Mouse (Mus musculus) CH12.LX (cell line): Measurements from ENCODE around the gene Cped1. TPM values are rescaled to one million over a fixed set of nuclear protein-coding genes. Genes with fewer than 3 reads are reported as not detected.

Experiments used
- DNase-seq: peaks from one replicate; pipeline ENCODE4 v3.0.0-alpha.2; 2013; ENCODE audit errors: extremely low read depth
- H3K27ac ChIP-seq: 2 replicates; pipeline ENCODE4 v1.5.1; 2012; ENCODE audit warnings: low read depth, mild to moderate bottlenecking, control low read depth, moderate library complexity; ENCODE audit not compliant: insufficient read depth
- H3K27me3 ChIP-seq: replicated peaks from 2 replicates; pipeline ENCODE3; 2012; ENCODE audit warnings: inconsistent platforms
- H3K36me3 ChIP-seq, 2 experiments: replicated peaks in 1 of 2; 2 replicates each; pipeline versions ENCODE3 to v1.6.1; 2012; ENCODE audit warnings: inconsistent platforms in 1 of 2, low read length in 1 of 2, mild to moderate bottlenecking in 1 of 2, mixed read lengths in 1 of 2, moderate library complexity in 1 of 2; ENCODE audit not compliant: control insufficient read depth in 1 of 2, insufficient read depth in 1 of 2
- H3K4me1 ChIP-seq, 2 experiments: 2 replicates each; pipeline ENCODE4 v1.6.1; 2012; ENCODE audit warnings: inconsistent platforms in 1 of 2, moderate library complexity in 1 of 2; ENCODE audit not compliant: insufficient read depth in 2 of 2, control insufficient read depth in 1 of 2
- H3K4me2 ChIP-seq: 2 replicates; pipeline ENCODE4 v1.6.1; 2012; ENCODE audit warnings: low read depth, mild to moderate bottlenecking, control low read depth; ENCODE audit not compliant: poor library complexity, insufficient read depth, severe bottlenecking
- H3K4me3 ChIP-seq, 3 experiments: fragments of 150-350 bp in 1 of 3; sonication (generic) in 1 of 3; replicated peaks in 1 of 3; 2 replicates each; pipeline versions ENCODE3 to v1.5.1; 2011 to 2012; ENCODE audit warnings: low read depth in 2 of 3, low read length in 2 of 3, mild to moderate bottlenecking in 2 of 3, moderate library complexity in 2 of 3, control low read depth in 1 of 3, improper control_type of control experiment in 1 of 3, inconsistent platforms in 1 of 3, mixed read lengths in 1 of 3; ENCODE audit not compliant: poor library complexity in 1 of 3
- H3K79me2 ChIP-seq: replicated peaks from 2 replicates; pipeline ENCODE4 v1.6.1; 2012; ENCODE audit warnings: mild to moderate bottlenecking, moderate library complexity; ENCODE audit not compliant: control insufficient read depth, poor library complexity, insufficient read depth, severe bottlenecking; ENCODE audit errors: extremely low read depth
- H3K9ac ChIP-seq: 2 replicates; pipeline ENCODE4 v1.6.1; 2012; ENCODE audit warnings: low read depth, mild to moderate bottlenecking, control low read depth, moderate library complexity; ENCODE audit not compliant: insufficient read depth
- H3K9me3 ChIP-seq: replicated peaks from 2 replicates; pipeline ENCODE3; 2012; ENCODE audit warnings: low read length, inconsistent platforms, mixed read lengths
- CHD2 ChIP-seq: IDR thresholded peaks from 2 replicates; pipeline ENCODE4 v1.6.1; 2011; ENCODE audit warnings: low read length, improper control_type of control experiment
- CTCF ChIP-seq, 2 experiments: IDR thresholded peaks in 1 of 2; conservative IDR thresholded peaks in 1 of 2; 2 replicates each; pipeline ENCODE4 v1.5.1; 2011 to 2012; ENCODE audit warnings: low read depth in 2 of 2, low read length in 2 of 2, improper control_type of control experiment in 1 of 2, inconsistent platforms in 1 of 2, mild to moderate bottlenecking in 1 of 2, moderate library complexity in 1 of 2
- E2F4 ChIP-seq: IDR thresholded peaks from 2 replicates; pipeline ENCODE4 v1.6.1; 2011; ENCODE audit warnings: low read depth, low read length, improper control_type of control experiment; ENCODE audit not compliant: insufficient replicate concordance
- ELF1 ChIP-seq: IDR thresholded peaks from 2 replicates; pipeline ENCODE4 v1.6.1; 2014; ENCODE audit warnings: low read depth, mild to moderate bottlenecking, inconsistent platforms, low read length, improper control_type of control experiment
- ETS1 ChIP-seq: conservative IDR thresholded peaks from 2 replicates; pipeline ENCODE4 v1.6.1; 2012; ENCODE audit warnings: low read depth, mild to moderate bottlenecking, inconsistent platforms, low read length, improper control_type of control experiment, moderate library complexity
- HCFC1 ChIP-seq: IDR thresholded peaks from 2 replicates; pipeline ENCODE4 v1.6.1; 2012; ENCODE audit warnings: low read depth, mild to moderate bottlenecking, inconsistent platforms, low read length, improper control_type of control experiment
- IRF4 ChIP-seq: IDR thresholded peaks from 2 replicates; pipeline ENCODE4 v1.6.1; 2014; ENCODE audit warnings: low read depth, mild to moderate bottlenecking, inconsistent platforms, low read length, improper control_type of control experiment
- JUN ChIP-seq: IDR thresholded peaks from 2 replicates; pipeline ENCODE4 v1.6.1; 2011; ENCODE audit warnings: low read depth, mild to moderate bottlenecking, low read length, improper control_type of control experiment, moderate library complexity; ENCODE audit not compliant: insufficient read depth
- KAT2A ChIP-seq: IDR thresholded peaks from 2 replicates; pipeline ENCODE4 v1.6.1; 2012; ENCODE audit warnings: low read length, improper control_type of control experiment, inconsistent platforms; ENCODE audit not compliant: insufficient replicate concordance
- MAZ ChIP-seq: IDR thresholded peaks from 2 replicates; pipeline ENCODE4 v1.6.1; 2012; ENCODE audit warnings: low read depth, mild to moderate bottlenecking, inconsistent platforms, low read length, improper control_type of control experiment, moderate library complexity
- MEF2A ChIP-seq: IDR thresholded peaks from 2 replicates; pipeline ENCODE4 v1.6.1; 2014; ENCODE audit warnings: low read depth, mild to moderate bottlenecking, inconsistent platforms, low read length, improper control_type of control experiment, borderline replicate concordance
- NRF1 ChIP-seq: IDR thresholded peaks from 2 replicates; pipeline ENCODE4 v1.6.1; 2014; ENCODE audit warnings: low read depth, mild to moderate bottlenecking, inconsistent platforms, low read length, improper control_type of control experiment, moderate library complexity
- PAX5 ChIP-seq: IDR thresholded peaks from 2 replicates; pipeline ENCODE4 v1.6.1; 2012; ENCODE audit warnings: low read length, inconsistent platforms, mixed read lengths
- POLR2AphosphoS2 ChIP-seq: IDR thresholded peaks from 2 replicates; pipeline ENCODE4 v1.6.1; 2011; ENCODE audit warnings: low read depth, low read length, improper control_type of control experiment
- RCOR1 ChIP-seq: conservative IDR thresholded peaks from 2 replicates; pipeline ENCODE4 v1.6.1; 2012; ENCODE audit warnings: low read depth, mild to moderate bottlenecking, inconsistent platforms, low read length, improper control_type of control experiment
- SIN3A ChIP-seq: IDR thresholded peaks from 2 replicates; pipeline ENCODE4 v1.6.1; 2012; ENCODE audit warnings: low read length, improper control_type of control experiment, inconsistent platforms
- SMC3 ChIP-seq: IDR thresholded peaks from 2 replicates; pipeline ENCODE4 v1.6.1; 2011; ENCODE audit warnings: low read depth, low read length, improper control_type of control experiment
- TBP ChIP-seq: conservative IDR thresholded peaks from 2 replicates; pipeline ENCODE4 v1.6.1; 2011; ENCODE audit warnings: low read depth, low read length, improper control_type of control experiment
- TCF12 ChIP-seq: IDR thresholded peaks from 2 replicates; pipeline ENCODE4 v1.6.1; 2014; ENCODE audit warnings: low read depth, mild to moderate bottlenecking, inconsistent platforms, low read length, improper control_type of control experiment
- UBTF ChIP-seq: IDR thresholded peaks from 2 replicates; pipeline ENCODE4 v1.6.1; 2012; ENCODE audit warnings: low read depth, mild to moderate bottlenecking, inconsistent platforms, low read length, improper control_type of control experiment, moderate library complexity
- USF1 ChIP-seq: IDR thresholded peaks from 2 replicates; pipeline ENCODE4 v1.6.1; 2014; ENCODE audit warnings: low read depth, mild to moderate bottlenecking, inconsistent platforms, low read length, improper control_type of control experiment
- ZC3H11A ChIP-seq: IDR thresholded peaks from 2 replicates; pipeline ENCODE4 v1.6.1; 2012; ENCODE audit warnings: low read depth, mild to moderate bottlenecking, inconsistent platforms, low read length, improper control_type of control experiment
- ZKSCAN1 ChIP-seq: IDR thresholded peaks from 2 replicates; pipeline ENCODE4 v1.6.1; 2012; ENCODE audit warnings: low read depth, inconsistent platforms, low read length, improper control_type of control experiment, borderline replicate concordance
- ZMIZ1 ChIP-seq: IDR thresholded peaks from 2 replicates; pipeline ENCODE4 v1.6.1; 2012; ENCODE audit warnings: low read depth, mild to moderate bottlenecking, inconsistent platforms, low read length, improper control_type of control experiment
- ZNF384 ChIP-seq: IDR thresholded peaks from 2 replicates; pipeline ENCODE4 v1.6.1; 2012; ENCODE audit warnings: low read depth, low read length, improper control_type of control experiment, inconsistent platforms
- dilution Hi-C: fragments of 300-500 bp; cut with MboI; formaldehyde crosslinking; loops from 2 replicates; pipeline ENCODE4 v1.14.3; 2020; ENCODE audit warnings: low sequenced_read_pairs; ENCODE audit not compliant: extremely low pct_unique_long_range_greater_than_20kb, extremely low pct_ligation_motif_present
- in situ Hi-C: fragments of 300-500 bp; cut with MboI; formaldehyde crosslinking; loops from 3 replicates; pipeline ENCODE4 v1.14.3; 2019; ENCODE audit warnings: low sequenced_read_pairs, low pct_ligation_motif_present, low pct_unique_long_range_greater_than_20kb, mixed read lengths
- polyA plus RNA-seq: library from polyadenylated mRNA; unstranded; fragments of >175 nt; gene quantifications from 2 replicates; pipeline ENCODE4 v1.2.1, GENCODE M21; 2012; ENCODE audit warnings: low read depth; ENCODE audit not compliant: insufficient read length
- total RNA-seq, 2 experiments: library from RNA; depleted of rRNA; stranded (reverse); fragments of 300-350 nt in 1 of 2; fragments of >200 nt in 1 of 2; gene quantifications; 2 replicates each; pipeline ENCODE4 v1.2.3; 2012 to 2014

Cped1 gene
- total and polyA plus RNA-seq, 3 experiments = 0.51 to 6.8 (median 1.1) TPM

- TF ChIP-seq ZKSCAN1 (no peak), HCFC1 (no peak), ELF1 (no peak), UBTF (no peak), ZMIZ1 (no peak), POLR2AphosphoS2 (no peak), JUN (peak; percentile 83), TBP (no peak), KAT2A (no peak), MAZ (no peak), IRF4 (peak; percentile 69)
These were observed 12.4 kb downstream of the Cped1 start (continued) for GRCm38 (mm10) chr6:21998131-21998530.

DNA sequence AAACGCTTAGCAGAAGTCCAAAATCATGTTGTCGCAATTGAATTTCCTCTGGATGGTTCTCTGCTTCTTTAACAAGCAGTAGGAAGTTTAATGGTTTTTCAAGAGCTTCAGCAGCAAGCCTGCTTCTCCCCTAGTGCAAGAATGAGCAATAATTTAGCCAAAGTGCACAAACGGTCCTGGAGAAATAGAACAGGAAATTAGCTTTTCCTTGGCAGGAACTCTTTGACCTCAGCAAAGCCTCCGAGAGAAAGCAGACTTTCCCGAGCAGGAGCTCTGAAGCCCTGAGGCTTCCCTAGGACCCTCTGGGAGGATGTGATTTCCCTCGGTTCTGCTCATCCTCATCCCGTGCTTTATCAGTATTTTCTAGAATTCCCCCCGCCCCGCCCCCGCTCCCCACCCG lies 13.3 kb downstream of the Cped1 start:
- TF ChIP-seq UBTF (no peak), TCF12 (no peak), USF1 (no peak), HCFC1 (no peak), SIN3A (no peak), RCOR1 (no peak), ETS1 (no peak), SMC3 (no peak), CTCF (conservative IDR thresholded peaks at IDR 0.05 in 1 of 2, IDR thresholded peaks at IDR 0.05 in 1 of 2; ENCODE audit: low read depth in 2 of 2, low read length in 2 of 2) (no peak), E2F4 (no peak), ZKSCAN1 (no peak), MEF2A (no peak), ELF1 (no peak), ZNF384 (no peak), ZMIZ1 (no peak), PAX5 (no peak), NRF1 (no peak), ZC3H11A (no peak), TBP (no peak), CHD2 (no peak)
- Histone ChIP-seq H3K4me1 (peaks cover 10 to 14% of the 10 kb centered on the region in 2 experiments), H3K27ac (no peak overlapping the region), H3K4me2 (no peak overlapping the region), H3K9me3 (no peaks in the 10 kb centered on the region), H3K4me3 (no peak overlapping the region), H3K9ac (no peak overlapping the region), H3K27me3 (no peaks in the 10 kb centered on the region), H3K36me3 (no peaks in the 10 kb centered on the region), H3K79me2 (no peaks in the 10 kb centered on the region)
- in situ Hi-C loops = no loop called here
- DNase-seq = no peak
- dilution Hi-C loops = no loop called here
